Mouse (Mus musculus) A20 (cell line): ENCODE results near the gene Wfdc21.

ENCODE experiments used
- DNase-seq: peaks from one replicate; pipeline ENCODE4 v3.0.0-alpha.2; 2011; ENCODE audit warnings: low read depth, low spot score

Gene Wfdc21

GRCm38 (mm10) chr11:83802166-83802565, 55.4 kb downstream of the Wfdc21 start:
- DNase-seq, result peak; percentile 66
